Mouse (Mus musculus) testis, adult 2 months (tissue): ENCODE data around the gene Slc8a3.

Experiments
- CTCF ChIP-seq: fragments of 200-500 bp; IDR thresholded peaks from 2 replicates; pipeline ENCODE4 v1.5.1; 2012; ENCODE audit warnings: low read depth, mild to moderate bottlenecking, inconsistent platforms, low read length, moderate library complexity; ENCODE audit not compliant: control insufficient read depth, insufficient read depth, insufficient replicate concordance
- POLR2A ChIP-seq: fragments of 200-500 bp; IDR thresholded peaks from 2 replicates; pipeline ENCODE4 v1.6.1; 2012; ENCODE audit warnings: low read depth, mild to moderate bottlenecking, inconsistent platforms, low read length, moderate library complexity; ENCODE audit not compliant: control insufficient read depth

DNA sequence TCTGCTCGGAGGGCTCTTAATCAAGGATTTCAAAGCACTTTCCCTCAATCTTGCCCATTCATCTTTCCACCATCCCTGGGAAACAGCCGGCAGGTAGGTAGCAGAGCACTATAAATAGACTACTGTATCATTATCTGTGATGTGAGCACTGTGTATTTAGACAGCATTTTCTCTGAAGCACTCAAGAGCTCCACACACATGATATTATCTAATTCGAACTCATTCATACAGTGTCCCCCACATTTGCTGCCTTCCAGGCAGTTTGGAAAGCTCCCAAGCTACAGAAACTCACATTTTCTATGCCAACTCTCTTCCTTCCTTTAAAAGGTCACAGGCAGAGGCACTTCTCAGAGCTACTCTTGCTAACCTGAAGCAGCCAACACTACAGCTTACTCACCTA lies 106.4 kb downstream of the Slc8a3 start:
- no peak for TF ChIP-seq CTCF
- no peak for TF ChIP-seq POLR2A
